Mouse (Mus musculus): Measurements from ENCODE around the gene Patl2.
"Not testable (repeated sequence)": the region's sequence is repeated elsewhere in the genome, so short reads cannot be mapped to it uniquely, and the experiment has no call there.

Patl2 gene

GRCm38 (mm10) chr2:122145756-122146155 is 40.2 kb downstream of the Patl2 start:
- no peak for DNase-seq (ENCODE audit: low spot score in 2 of 2)

DNA sequence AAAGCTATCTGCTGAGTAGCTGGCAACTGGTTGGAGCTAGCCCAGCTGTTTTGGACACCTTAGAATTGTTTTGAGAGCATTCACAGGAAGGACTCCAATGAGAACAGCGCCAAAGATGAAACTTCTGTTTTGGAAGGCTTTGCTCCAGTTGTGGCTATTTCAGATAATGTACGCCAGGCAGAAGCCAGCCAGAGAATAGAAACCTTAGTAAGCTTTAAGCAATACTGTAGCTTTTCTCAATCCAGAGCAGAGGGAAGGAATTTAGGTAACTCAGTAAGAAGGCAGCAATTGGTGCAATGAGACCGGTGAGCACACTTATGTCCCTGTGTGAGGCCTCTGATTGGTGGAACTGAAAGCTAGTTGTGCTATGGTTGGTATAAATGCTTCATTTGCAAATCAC is 42.9 kb downstream of the Patl2 start:
- DNase-seq (ENCODE audit: low spot score in 2 of 2) = no peak

DNA sequence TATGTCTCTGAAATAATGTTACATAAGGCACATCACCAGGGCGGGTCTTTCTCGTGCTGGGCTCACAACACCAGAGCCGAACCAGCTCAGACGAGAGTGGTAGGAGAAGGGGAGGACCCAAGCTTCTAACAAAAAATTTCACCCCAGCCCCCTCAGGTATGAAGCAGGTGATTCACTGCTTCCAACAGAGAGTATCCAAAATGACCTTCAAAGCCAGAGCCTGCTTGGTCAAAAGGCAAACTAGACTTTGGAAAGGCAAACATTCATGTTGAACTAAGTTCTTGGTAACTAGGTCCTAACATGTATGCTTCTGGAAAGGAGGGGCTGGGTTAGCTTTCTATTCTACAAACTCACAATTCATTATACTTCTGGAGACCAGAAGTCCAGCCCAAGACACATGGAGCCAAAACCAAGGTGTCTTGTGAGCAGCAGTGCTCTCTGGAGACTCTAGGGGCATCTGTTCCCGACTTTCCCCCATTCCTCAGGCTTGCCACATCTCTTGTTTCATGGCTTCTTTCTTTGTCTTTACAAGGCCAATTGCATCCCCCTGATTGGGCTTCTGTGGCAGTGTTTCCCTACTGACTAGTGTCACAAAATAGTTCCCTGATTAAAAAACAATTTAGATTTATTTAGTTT is 44.5 kb downstream of the Patl2 start:
- no peak for DNase-seq (ENCODE audit: low spot score in 2 of 2)

GRCm38 (mm10) chr2:122140815-122141214 is 45.2 kb downstream of the Patl2 start:
- DNase-seq (ENCODE audit: low spot score in 2 of 2) = no peak

DNA sequence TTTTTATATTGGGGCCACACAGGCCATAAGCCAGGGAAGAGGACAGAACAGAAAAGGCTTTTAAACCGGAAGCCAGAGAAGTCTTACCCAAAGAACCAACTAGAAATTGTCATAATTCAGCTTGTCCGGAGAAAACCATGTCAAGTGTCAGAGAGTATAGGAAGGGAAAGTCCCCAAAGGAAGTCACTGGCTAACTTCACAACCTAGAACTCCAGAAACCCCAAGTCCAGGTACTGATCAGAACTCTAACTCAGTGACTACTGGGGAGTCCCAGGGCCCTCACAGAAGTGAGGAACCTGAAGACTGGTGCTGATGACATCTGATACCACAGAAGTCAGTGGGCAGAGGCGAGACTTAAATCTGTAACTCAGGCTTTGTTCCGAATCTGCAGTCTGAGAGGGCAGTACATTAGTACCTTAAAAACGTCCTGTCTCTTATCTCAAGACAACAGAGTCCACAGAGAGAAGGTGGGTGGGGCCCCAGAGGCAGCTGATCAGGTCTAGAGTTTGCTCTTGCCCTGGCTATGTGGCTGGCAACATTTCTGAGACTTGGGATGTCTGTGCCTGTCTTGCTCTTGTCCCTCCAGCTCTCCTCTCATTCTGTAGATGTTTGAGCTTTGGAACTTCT is 48.0 kb downstream of the Patl2 start:
- DNase-seq (ENCODE audit: low spot score in 2 of 2) = no peak

DNA sequence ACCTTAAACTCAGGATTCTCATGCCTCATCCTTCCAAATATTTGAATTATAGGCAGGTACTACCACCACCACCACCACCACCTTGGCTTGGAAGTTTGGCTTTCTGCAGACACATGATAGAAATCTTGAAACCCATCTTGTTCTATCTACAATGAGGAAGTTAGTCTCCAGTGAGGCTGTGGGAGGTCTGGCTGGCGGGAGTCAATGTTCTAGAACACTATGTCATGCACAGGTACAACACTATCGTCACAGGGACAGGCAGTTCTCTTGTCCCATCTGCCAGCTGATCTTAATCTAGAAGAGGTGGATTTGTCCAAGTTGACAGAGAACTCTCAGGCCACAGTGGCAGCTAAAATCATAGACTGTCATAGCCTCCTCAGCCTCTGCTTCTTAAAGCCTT is 53.4 kb downstream of the Patl2 start:
- DNase-seq (ENCODE audit: low spot score in 2 of 2) = no peak

DNA sequence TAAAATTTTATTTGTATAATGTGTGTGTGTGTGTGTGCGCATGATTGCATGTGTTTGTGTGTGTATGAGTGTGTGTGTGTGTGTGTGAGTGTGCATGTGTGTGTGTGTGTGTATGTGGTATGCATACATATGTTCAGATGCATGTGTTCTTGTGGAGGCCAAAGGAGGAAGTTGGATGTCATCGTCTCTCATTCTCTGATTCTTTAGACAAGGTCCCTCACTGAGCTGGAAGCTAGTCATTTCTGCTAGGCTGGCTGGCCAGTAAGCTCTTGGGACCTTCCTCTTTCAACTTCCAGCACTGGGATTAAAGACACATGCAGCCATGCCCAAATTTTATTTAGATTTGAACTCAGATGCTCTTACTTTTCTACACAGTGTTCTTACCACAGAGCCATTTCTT is 53.9 kb downstream of the Patl2 start:
- no peak for DNase-seq (ENCODE audit: low spot score in 2 of 2)

DNA sequence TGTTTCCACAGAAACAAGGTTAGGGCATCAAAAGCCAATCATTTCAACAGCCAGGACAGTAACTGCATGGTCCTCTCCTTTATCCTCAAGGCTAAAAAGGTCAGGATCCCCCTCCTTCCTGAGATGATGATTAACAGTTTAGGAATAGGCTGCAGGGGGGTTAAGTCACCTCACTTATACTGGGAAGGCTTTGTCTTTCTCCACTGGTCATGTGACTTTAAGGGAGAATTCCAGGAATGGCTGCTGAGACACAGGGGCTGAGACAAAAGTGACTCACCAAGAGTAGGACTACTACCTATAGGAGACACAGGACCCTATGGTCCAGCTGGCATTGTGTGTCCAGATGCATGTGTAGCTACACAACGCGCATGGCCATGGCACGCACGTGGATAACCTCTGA is 58.4 kb downstream of the Patl2 start:
- DNase-seq (ENCODE audit: low spot score in 2 of 2) = no peak

- DNase-seq (ENCODE audit: low spot score in 2 of 2) = no peak
Observed at GRCm38 (mm10) chr2:122126765-122127347, 59.1 kb downstream of the Patl2 start.

- DNase-seq (ENCODE audit: low spot score in 2 of 2) = no peak
Observed at GRCm38 (mm10) chr2:122125680-122126572, 60.1 kb downstream of the Patl2 start.

DNA sequence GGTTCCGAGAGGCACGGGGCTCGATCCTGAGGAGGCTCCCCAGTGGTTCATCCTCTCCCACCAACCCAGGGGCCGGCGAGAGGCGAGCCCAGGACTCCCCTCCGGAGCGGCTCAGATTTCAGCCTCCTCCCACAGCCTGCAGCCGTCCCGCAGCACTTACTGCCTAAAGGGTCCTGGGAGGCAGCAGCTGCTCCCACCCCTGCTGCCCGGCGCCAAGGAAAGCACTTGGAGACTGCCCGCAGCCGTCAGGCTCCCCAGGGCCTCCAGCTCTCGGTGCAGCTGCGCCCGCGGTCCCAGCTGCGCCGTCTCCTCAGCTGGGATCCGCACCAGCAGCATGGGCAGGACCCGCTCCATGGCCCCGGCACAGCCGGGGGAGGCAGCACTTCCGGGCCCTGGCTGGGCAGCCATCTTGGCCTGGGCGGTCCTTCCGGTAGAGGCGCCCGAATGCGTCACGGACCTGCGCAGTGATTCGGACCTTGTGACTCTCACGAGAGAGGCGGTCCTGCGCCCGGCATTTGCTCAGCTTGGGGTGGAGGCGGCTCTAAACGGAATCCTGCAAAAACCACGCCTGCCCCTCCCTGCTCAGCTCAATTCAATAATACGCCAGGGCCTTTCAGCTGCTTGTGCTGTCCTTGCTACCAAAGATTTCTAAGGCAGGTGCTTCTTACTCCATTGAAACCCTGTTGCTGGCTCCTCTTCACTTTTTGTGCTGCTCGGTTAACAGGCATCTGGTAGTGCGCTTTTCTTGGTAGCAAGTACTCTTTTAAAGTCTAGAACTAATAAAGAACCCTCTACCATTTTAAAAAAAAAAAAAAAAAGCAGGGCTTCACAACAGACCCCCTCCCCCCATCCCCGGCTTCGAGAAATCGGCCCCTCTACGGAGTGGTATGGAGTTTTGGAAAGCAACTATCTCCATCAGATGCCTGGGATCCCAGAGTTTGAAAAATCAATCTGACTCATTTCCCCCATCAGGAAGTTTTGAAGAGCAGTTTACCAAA is 67.7 kb downstream of the Patl2 start, which contains the start of gene Spg11:
Gene Spg11 (minus strand): TSS at position 426 of the 998 bp plus-strand sequence.
- peak; percentile 95 for DNase-seq (ENCODE audit: low spot score in 2 of 2)

- DNase-seq (ENCODE audit: low spot score in 2 of 2) = no peak
Observed at GRCm38 (mm10) chr2:122116888-122117287, 69.1 kb downstream of the Patl2 start.

GRCm38 (mm10) chr2:122109714-122110113 is 76.3 kb downstream of the Patl2 start:
- no peak for DNase-seq (ENCODE audit: low spot score in 2 of 2)

- no peak for DNase-seq (ENCODE audit: low spot score in 2 of 2)
Observed at GRCm38 (mm10) chr2:122108101-122108500, 77.9 kb downstream of the Patl2 start.

GRCm38 (mm10) chr2:122102070-122102469 is 83.9 kb downstream of the Patl2 start:
- no peak for DNase-seq (ENCODE audit: low spot score in 2 of 2)

DNA sequence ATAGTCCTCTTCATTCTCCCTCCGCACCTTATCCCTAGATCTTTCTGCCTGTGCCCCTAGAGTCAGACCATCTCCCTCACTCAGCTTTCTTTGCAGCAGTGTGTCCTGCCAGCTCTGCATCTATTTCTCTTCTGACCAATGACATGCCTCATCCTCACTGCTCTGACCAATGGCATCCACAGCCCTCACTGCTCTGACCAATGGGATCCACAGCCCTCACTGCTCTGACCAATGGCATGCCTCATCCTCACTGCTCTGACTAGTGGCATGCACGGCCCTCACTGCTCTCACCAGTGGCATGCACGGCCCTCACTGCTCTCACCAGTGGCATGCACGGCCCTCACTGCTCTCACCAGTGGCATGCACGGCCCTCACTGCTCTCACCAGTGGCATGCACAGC is 88.3 kb downstream of the Patl2 start:
- DNase-seq (ENCODE audit: low spot score in 2 of 2) = not testable (repeated sequence)

- DNase-seq (ENCODE audit: low spot score in 2 of 2) = no peak
Observed at GRCm38 (mm10) chr2:122093844-122094243, 92.1 kb downstream of the Patl2 start.

GRCm38 (mm10) chr2:122086446-122086845 is 99.5 kb downstream of the Patl2 start:
- DNase-seq (ENCODE audit: low spot score in 2 of 2) = no peak

- no peak for DNase-seq (ENCODE audit: low spot score in 2 of 2)
Observed at GRCm38 (mm10) chr2:122081728-122082456, 104.1 kb downstream of the Patl2 start.

Measured in frontal cortex, postnatal 14 days (tissue).